Mouse (Mus musculus) midbrain, embryonic 14.5 days (tissue): ENCODE measurements at regions not wholly inside any gene's neighbourhood (a gene's known extent, or its start where the extent isn't known, plus 50 kb on each side); places are given as distances from the start of the nearest gene placed in this dataset.

ENCODE experiments used
- ATAC-seq: fragments of 200-750 bp; cut with Nextera tagmentation; 2 replicates; pipeline ENCODE4 v1.8.0; 2017; ENCODE audit warnings: moderate number of reproducible peaks, moderate library complexity; ENCODE audit not compliant: low FRiP score, low TSS enrichment
- DNase-seq: peaks from one replicate; pipeline ENCODE4 v3.0.0-alpha.2; 2015
- H3K27ac ChIP-seq: fragments of 300-500 bp; sonication (generic); replicated peaks from 2 replicates; pipeline ENCODE4 v1.5.1; 2014; ENCODE audit warnings: mild to moderate bottlenecking, low read depth, low read length, moderate library complexity
- H3K27me3 ChIP-seq: fragments of 300-500 bp; sonication (generic); 2 replicates; pipeline ENCODE4 v1.6.1; 2014; ENCODE audit warnings: low read length, control low read depth, mixed read lengths; ENCODE audit not compliant: control insufficient read depth, insufficient read depth
- H3K36me3 ChIP-seq: fragments of 300-500 bp; sonication (generic); 2 replicates; pipeline ENCODE4 v1.6.1; 2014; ENCODE audit warnings: low read length, control low read depth; ENCODE audit not compliant: control insufficient read depth, insufficient read depth
- H3K4me1 ChIP-seq: fragments of 300-500 bp; sonication (generic); 2 replicates; pipeline ENCODE4 v1.6.1; 2014; ENCODE audit warnings: mild to moderate bottlenecking, antibody characterized with exemption, low read length, control low read depth; ENCODE audit not compliant: control insufficient read depth, insufficient read depth
- H3K4me2 ChIP-seq: fragments of 300-500 bp; sonication (generic); 2 replicates; pipeline ENCODE4 v1.6.1; 2014; ENCODE audit warnings: mild to moderate bottlenecking, low read length, moderate library complexity
- H3K4me3 ChIP-seq: fragments of 300-500 bp; sonication (generic); replicated peaks from 2 replicates; pipeline ENCODE4 v1.5.1; 2014; ENCODE audit warnings: low read depth, low read length
- H3K9ac ChIP-seq: fragments of 300-500 bp; sonication (generic); replicated peaks from 2 replicates; pipeline ENCODE4 v1.6.1; 2014; ENCODE audit warnings: mild to moderate bottlenecking, low read length, moderate library complexity
- H3K9me3 ChIP-seq: fragments of 300-500 bp; sonication (generic); 2 replicates; pipeline ENCODE4 v1.6.1; 2016; ENCODE audit warnings: low read length, control low read depth, mixed read lengths; ENCODE audit not compliant: control insufficient read depth
- WGBS: fragments of 180-500 bp; shearing (Covaris S2); extraction: QIAGEN DNeasy Blood & Tissue Kit; methylation state at CpG from one replicate; pipeline ENCODE4 v1.1.7; 2014; 5-methylcytosine and 5-hydroxymethylcytosine counted together

DNA sequence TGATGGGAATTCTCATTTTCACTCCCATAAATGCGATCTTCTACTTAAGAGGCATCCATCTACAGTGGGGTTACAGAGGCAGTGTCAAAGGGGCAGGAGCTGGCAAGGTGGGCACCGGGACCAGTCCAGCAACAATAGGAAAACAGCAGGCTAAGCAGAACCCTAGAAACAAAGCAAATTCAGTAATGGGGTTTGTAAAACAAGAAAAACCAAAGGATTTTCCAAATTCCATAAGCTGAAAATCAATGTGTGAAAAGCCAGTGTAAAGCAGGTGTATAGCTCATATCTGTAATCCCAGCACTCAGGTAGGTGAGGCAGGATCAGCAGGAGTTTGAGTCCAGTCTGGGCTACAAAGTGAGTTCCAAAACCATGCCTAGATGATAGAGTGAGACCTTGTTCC, 69.2 kb upstream of the Pitx2 start:
- no peak for ATAC-seq
- Histone ChIP-seq H3K27ac (no peak overlapping the region), H3K9ac (no peak overlapping the region), H3K9me3 (no peaks in the 10 kb centered on the region), H3K4me1 (peaks cover 6% of the 10 kb centered on the region; the same call in 1 of the 2 replicates), H3K4me3 (no peak overlapping the region), H3K36me3 (no peaks in the 10 kb centered on the region), H3K4me2 (no peak overlapping the region), H3K27me3 (no peaks in the 10 kb centered on the region)
- 88% methylated on average over 2 of the region's 2 CpGs for WGBS
- no peak for DNase-seq

DNA sequence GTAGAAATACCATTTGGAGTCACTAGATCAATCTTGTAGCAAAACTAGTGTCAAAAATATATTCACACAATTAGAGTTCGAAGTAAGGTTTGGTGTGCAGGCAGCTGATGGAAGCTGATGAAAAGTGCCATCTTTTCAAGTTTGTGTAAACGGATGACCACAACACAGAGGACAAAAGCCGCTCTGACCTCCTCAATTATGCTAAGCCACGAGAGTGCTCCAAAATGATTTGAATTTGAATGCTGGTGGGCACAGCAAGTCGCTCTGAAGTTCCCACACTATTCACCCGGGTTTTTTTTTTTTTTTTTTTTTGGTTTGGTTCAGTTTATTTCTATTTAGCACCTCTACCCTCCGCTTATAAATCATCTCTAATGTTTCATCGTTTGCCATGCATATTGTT, 68.5 kb upstream of the Pitx2 start:
- ATAC-seq, result no peak; the same call in 1 of the 2 replicates
- peaks cover 6% of the 10 kb centered on the region; the same call in 1 of the 2 replicates for H3K4me1 ChIP-seq
- 3% methylated on average over 8 of the region's 8 CpGs for WGBS
- no peaks in the 10 kb centered on the region for H3K27me3 ChIP-seq
- H3K36me3 ChIP-seq, result no peaks in the 10 kb centered on the region
- DNase-seq, result peak; percentile 36
- H3K9me3 ChIP-seq, result no peaks in the 10 kb centered on the region
- no peak overlapping the region for H3K4me3 ChIP-seq
- no peak overlapping the region for H3K9ac ChIP-seq
- no peak overlapping the region for H3K4me2 ChIP-seq
- H3K27ac ChIP-seq, result no peak overlapping the region

DNA sequence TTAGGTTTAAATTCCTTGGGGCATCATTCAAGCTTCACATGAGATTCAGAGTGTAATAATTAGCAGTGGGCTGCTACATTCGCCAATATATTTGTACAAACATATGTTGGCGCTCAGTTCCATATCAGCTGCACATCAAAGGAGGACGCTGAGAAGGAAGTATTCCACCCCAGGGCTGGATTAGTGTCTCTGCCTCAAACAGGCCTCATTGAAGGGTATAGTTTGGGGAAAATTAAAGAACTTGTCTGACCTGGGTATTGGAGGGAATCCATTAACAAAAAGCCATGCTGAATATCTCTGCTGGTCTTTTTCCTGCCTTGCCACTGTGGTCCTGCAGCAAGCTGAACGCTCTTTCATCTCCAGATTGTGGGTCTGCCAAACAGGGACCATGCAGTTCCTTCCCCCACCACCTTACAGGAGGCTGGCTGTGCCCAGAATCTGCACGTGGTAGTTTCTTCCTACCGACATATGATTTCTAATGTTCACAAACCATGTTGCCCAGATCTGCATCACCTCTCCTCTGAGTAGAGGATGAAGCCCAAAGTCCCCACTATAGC, 67.7 kb upstream of the Pitx2 start:
- 28% methylated on average over 6 of the region's 6 CpGs for WGBS
- DNase-seq, result peak; percentile 49
- no peaks in the 10 kb centered on the region for H3K27me3 ChIP-seq
- H3K36me3 ChIP-seq, result no peaks in the 10 kb centered on the region
- no peak overlapping the region for H3K27ac ChIP-seq
- H3K9me3 ChIP-seq, result no peaks in the 10 kb centered on the region
- no peak for ATAC-seq
- H3K4me3 ChIP-seq, result no peak overlapping the region
- no peak overlapping the region for H3K9ac ChIP-seq
- H3K4me1 ChIP-seq, result peaks cover 6% of the 10 kb centered on the region; the same call in 1 of the 2 replicates
- 0 out of 2 replicates have a peak overlapping the region, but pooled peaks have one; percentile 3 for H3K4me2 ChIP-seq
